Mouse (Mus musculus) T-cell, adult 2 months (primary cell): ENCODE measurements around the gene Zfp967.
"Not testable (repeated sequence)": the region's sequence is repeated elsewhere in the genome, so short reads cannot be mapped to it uniquely, and the experiment has no call there.

Experiments
- DNase-seq: peaks from one replicate; pipeline ENCODE4 v3.0.0; 2022; ENCODE audit warnings: low spot score

Zfp967 gene

DNA sequence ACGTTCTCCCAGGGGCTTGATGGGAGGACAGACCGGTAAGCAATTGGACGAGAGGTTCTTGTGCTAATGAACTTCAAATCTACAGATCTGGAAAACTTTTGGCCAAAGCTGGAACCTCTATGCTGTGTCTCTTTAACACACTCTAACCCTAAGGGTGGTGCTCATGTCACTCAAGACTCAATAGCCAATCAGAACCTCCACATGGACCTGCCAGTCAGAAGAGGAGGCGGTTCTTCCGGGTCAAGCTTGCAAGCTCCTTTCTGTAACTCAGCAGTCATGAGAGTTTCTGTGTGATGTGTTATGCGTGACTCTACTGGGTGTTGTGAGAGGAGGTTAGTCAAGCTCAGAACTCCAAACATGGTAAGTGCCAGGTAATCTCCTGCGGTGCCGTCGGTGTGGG lies at the start of gene Zfp967:
Gene Zfp967, plus strand, starts transcription at position 301 of the 400 bp plus-strand sequence.
- DNase-seq: not testable (repeated sequence)

DNA sequence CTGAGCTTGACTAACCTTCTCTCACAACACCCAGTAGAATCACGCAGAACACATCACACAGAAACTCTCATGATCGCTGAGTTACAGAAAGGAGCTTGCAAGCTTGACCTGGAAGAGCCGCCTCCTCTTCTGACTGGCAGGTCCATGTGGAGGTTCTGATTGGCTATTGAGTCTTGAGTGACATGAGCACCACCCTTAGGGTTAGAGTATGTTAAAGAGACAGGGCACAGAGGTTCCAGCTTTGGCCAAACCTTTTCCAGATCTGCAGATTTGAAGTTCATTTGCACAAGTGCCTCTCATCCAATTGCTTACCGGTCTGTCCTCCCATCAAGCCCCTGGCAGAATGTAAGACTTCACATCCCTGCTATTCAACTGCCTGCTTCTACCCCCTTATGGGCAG lies 34.2 kb upstream of the Zfp967 start, which contains the start of gene Gm14434:
Gene Gm14434, minus strand, starts transcription at position 101 of the 400 bp plus-strand sequence.
- DNase-seq: not testable (repeated sequence)
